Mouse (Mus musculus): ENCODE data around the gene Acap1. TPM values are rescaled to one million over a fixed set of nuclear protein-coding genes. Genes with fewer than 3 reads are reported as not detected.

Gene Acap1
- polyA plus RNA-seq, 1 experiment: 1.5 TPM

- TF ChIP-seq CTCF (IDR thresholded peaks at IDR 0.05; ENCODE audit: low read depth, low read length) (no peak), POLR2A (IDR thresholded peaks at IDR 0.05; ENCODE audit: insufficient read depth, low read length) (no peak), EP300 (IDR thresholded peaks at IDR 0.05; ENCODE audit: insufficient read depth, low read depth, low read length) (no peak)
- no peaks in the 10 kb centered on the region for H3K36me3 ChIP-seq (ENCODE audit: control insufficient read depth, insufficient read depth, low read length, poor library complexity, severe bottlenecking)
- no peaks in the 10 kb centered on the region for H3K9me3 ChIP-seq (replicated peaks; ENCODE audit: control insufficient read depth, insufficient read depth, low read length, poor library complexity, severe bottlenecking)
- H3K9ac ChIP-seq (ENCODE audit: low read depth, poor library complexity, severe bottlenecking): peak overlapping the region; percentile 79; the same call in 1 of the 2 replicates
- H3K4me3 ChIP-seq (ENCODE audit: low read depth, low read length): no peak overlapping the region
- H3K27ac ChIP-seq (ENCODE audit: insufficient read depth, low read length): no peak overlapping the region
- H3K4me1 ChIP-seq (ENCODE audit: control insufficient read depth, insufficient read depth, low read length): peaks cover 1% of the 10 kb centered on the region
- no peaks in the 10 kb centered on the region for H3K27me3 ChIP-seq (ENCODE audit: control insufficient read depth, insufficient read depth, low read length, poor library complexity, severe bottlenecking)
Measured at GRCm38 (mm10) chr11:69878399-69878798, 16.9 kb downstream of the Acap1 start.

DNA sequence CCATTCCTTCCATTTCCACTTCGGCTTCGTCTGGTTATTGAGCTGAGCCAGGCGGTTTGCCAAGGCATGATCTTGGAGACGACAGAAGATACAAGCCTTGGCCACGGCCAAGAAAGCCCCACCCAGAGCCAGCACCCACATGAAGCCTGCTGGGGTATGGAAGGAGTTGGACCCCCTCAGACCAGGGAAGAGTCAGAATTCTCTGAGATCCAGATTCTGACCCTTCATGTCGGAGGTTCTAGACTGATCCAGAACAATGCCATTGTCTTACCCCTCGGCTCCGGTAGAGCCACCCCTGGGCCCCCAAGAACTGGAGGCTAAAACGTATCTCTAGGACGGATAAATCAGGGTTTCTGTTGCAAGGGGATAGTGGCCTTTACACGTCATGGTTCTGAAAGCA is 17.5 kb downstream of the Acap1 start, which contains the start of gene Tmem95:
TSS of gene Tmem95 (minus strand) at position 141 of the 400 bp plus-strand sequence.
- no peak for TF ChIP-seq EP300 (IDR thresholded peaks at IDR 0.05; ENCODE audit: insufficient read depth, low read depth, low read length)
- TF ChIP-seq POLR2A (IDR thresholded peaks at IDR 0.05; ENCODE audit: insufficient read depth, low read length): no peak
- TF ChIP-seq CTCF (IDR thresholded peaks at IDR 0.05; ENCODE audit: low read depth, low read length): no peak
- peak within 1 kb of the TSS; percentile 81 for H3K27ac ChIP-seq (ENCODE audit: insufficient read depth, low read length)
- H3K4me3 ChIP-seq (ENCODE audit: low read depth, low read length): peak within 1 kb of the TSS; percentile 32
- peak within 1 kb of the TSS; percentile 79 for H3K9ac ChIP-seq (ENCODE audit: low read depth, poor library complexity, severe bottlenecking)
- H3K4me1 ChIP-seq (ENCODE audit: control insufficient read depth, insufficient read depth, low read length): peaks cover 1% of the 10 kb centered on the region
- H3K36me3 ChIP-seq (ENCODE audit: control insufficient read depth, insufficient read depth, low read length, poor library complexity, severe bottlenecking): no peaks in the 10 kb centered on the region
- no peaks in the 10 kb centered on the region for H3K27me3 ChIP-seq (ENCODE audit: control insufficient read depth, insufficient read depth, low read length, poor library complexity, severe bottlenecking)
- no peaks in the 10 kb centered on the region for H3K9me3 ChIP-seq (replicated peaks; ENCODE audit: control insufficient read depth, insufficient read depth, low read length, poor library complexity, severe bottlenecking)

GRCm38 (mm10) chr11:69876867-69877266 is 18.5 kb downstream of the Acap1 start:
- Histone ChIP-seq H3K9ac (ENCODE audit: low read depth, poor library complexity, severe bottlenecking) (peak overlapping the region; percentile 79), H3K4me1 (ENCODE audit: control insufficient read depth, insufficient read depth, low read length) (peaks cover 1% of the 10 kb centered on the region)

DNA sequence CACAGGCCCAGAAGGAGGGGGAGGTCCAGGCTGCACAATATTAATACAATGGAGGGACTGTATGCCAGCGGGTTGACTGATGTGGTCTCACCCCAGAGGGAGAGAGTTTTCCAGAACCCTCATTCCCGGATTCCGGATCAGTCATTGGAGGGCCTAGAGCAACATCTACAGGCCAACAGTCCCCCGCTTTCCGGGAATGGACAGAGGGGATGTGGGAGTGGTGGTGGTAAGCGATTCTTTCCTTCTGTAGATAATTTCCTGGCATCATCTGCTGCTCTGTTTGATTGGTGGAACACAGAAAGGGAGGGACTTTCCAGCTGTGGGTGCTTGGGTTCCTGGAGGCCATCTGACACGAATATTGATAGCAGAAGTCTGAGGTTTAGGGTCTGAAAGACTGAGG is 19.2 kb downstream of the Acap1 start:
- Histone ChIP-seq H3K27me3 (ENCODE audit: control insufficient read depth, insufficient read depth, low read length, poor library complexity, severe bottlenecking) (no peaks in the 10 kb centered on the region), H3K9ac (ENCODE audit: low read depth, poor library complexity, severe bottlenecking) (peak overlapping the region; percentile 79; the same call in 1 of the 2 replicates), H3K27ac (ENCODE audit: insufficient read depth, low read length) (peak overlapping the region; percentile 29; the same call in 1 of the 2 replicates), H3K36me3 (ENCODE audit: control insufficient read depth, insufficient read depth, low read length, poor library complexity, severe bottlenecking) (no peaks in the 10 kb centered on the region), H3K4me3 (ENCODE audit: low read depth, low read length) (no peak overlapping the region), H3K9me3 (replicated peaks; ENCODE audit: control insufficient read depth, insufficient read depth, low read length, poor library complexity, severe bottlenecking) (no peaks in the 10 kb centered on the region), H3K4me1 (ENCODE audit: control insufficient read depth, insufficient read depth, low read length) (peaks cover 1% of the 10 kb centered on the region)
- no peak for TF ChIP-seq EP300 (IDR thresholded peaks at IDR 0.05; ENCODE audit: insufficient read depth, low read depth, low read length)
- no peak for TF ChIP-seq CTCF (IDR thresholded peaks at IDR 0.05; ENCODE audit: low read depth, low read length)
- no peak for TF ChIP-seq POLR2A (IDR thresholded peaks at IDR 0.05; ENCODE audit: insufficient read depth, low read length)

More at GRCm38 (mm10) chr11:69876867-69877266, 18.5 kb downstream of the Acap1 start:
- Histone ChIP-seq H3K36me3 (ENCODE audit: control insufficient read depth, insufficient read depth, low read length, poor library complexity, severe bottlenecking) (no peaks in the 10 kb centered on the region), H3K9me3 (replicated peaks; ENCODE audit: control insufficient read depth, insufficient read depth, low read length, poor library complexity, severe bottlenecking) (no peaks in the 10 kb centered on the region), H3K27me3 (ENCODE audit: control insufficient read depth, insufficient read depth, low read length, poor library complexity, severe bottlenecking) (no peaks in the 10 kb centered on the region), H3K27ac (ENCODE audit: insufficient read depth, low read length) (peak overlapping the region; percentile 81), H3K4me3 (ENCODE audit: low read depth, low read length) (peak overlapping the region; percentile 32)
- TF ChIP-seq EP300 (IDR thresholded peaks at IDR 0.05; ENCODE audit: insufficient read depth, low read depth, low read length): peak; percentile 59; the same call in 1 of the 2 replicates
- peak; percentile 85 for TF ChIP-seq CTCF (IDR thresholded peaks at IDR 0.05; ENCODE audit: low read depth, low read length)
- TF ChIP-seq POLR2A (IDR thresholded peaks at IDR 0.05; ENCODE audit: insufficient read depth, low read length): no peak

DNA sequence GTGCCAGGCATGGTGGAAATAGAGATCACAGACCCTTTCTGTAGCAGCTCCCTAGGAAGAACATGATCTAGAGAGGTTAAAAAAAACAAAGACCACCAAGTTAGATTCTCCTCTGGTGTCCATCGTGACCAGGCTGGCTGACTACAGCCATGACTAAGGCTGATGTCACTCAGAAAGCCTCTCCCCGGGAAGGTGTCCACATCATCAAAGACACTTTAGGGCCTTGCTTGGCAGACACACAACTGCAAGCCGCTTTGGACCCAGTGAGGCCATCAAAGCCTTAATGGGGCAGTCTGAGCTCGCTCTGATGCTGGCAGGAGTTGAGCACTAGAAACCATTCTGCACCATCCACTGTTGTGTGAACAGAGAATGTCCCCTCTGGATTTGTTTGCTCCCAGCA is 22.9 kb downstream of the Acap1 start:
- no peak overlapping the region for H3K27ac ChIP-seq (ENCODE audit: insufficient read depth, low read length)
- no peak overlapping the region for H3K9ac ChIP-seq (ENCODE audit: low read depth, poor library complexity, severe bottlenecking)
- no peaks in the 10 kb centered on the region for H3K27me3 ChIP-seq (ENCODE audit: control insufficient read depth, insufficient read depth, low read length, poor library complexity, severe bottlenecking)
- H3K9me3 ChIP-seq (replicated peaks; ENCODE audit: control insufficient read depth, insufficient read depth, low read length, poor library complexity, severe bottlenecking): no peaks in the 10 kb centered on the region
- TF ChIP-seq EP300 (IDR thresholded peaks at IDR 0.05; ENCODE audit: insufficient read depth, low read depth, low read length) (no peak), POLR2A (IDR thresholded peaks at IDR 0.05; ENCODE audit: insufficient read depth, low read length) (no peak), CTCF (IDR thresholded peaks at IDR 0.05; ENCODE audit: low read depth, low read length) (no peak)
- H3K4me1 ChIP-seq (ENCODE audit: control insufficient read depth, insufficient read depth, low read length): no peaks in the 10 kb centered on the region
- no peaks in the 10 kb centered on the region for H3K36me3 ChIP-seq (ENCODE audit: control insufficient read depth, insufficient read depth, low read length, poor library complexity, severe bottlenecking)
- no peak overlapping the region for H3K4me3 ChIP-seq (ENCODE audit: low read depth, low read length)

DNA sequence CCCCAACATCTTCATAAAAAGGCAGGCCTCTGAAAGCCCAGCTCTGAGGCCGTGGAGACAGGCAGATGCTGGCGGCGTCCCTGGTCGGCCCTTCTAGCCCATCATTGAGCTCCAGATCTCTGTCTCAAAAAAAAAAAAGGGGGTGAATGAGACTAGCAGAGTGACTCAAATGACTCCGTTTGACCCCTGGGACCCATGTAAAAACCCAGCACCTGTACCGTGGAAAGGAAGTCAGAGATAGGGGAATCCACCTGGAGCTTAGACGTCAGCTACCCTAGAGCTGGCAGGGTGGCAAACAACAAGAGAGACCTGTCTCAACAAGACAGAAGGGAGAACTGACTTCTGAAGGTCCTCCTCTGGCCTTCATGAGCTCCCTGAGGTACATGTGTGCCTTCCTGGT is 23.5 kb downstream of the Acap1 start:
- H3K27ac ChIP-seq (ENCODE audit: insufficient read depth, low read length): no peak overlapping the region
- H3K9ac ChIP-seq (ENCODE audit: low read depth, poor library complexity, severe bottlenecking): no peak overlapping the region
- H3K27me3 ChIP-seq (ENCODE audit: control insufficient read depth, insufficient read depth, low read length, poor library complexity, severe bottlenecking): no peaks in the 10 kb centered on the region
- no peaks in the 10 kb centered on the region for H3K4me1 ChIP-seq (ENCODE audit: control insufficient read depth, insufficient read depth, low read length)
- no peaks in the 10 kb centered on the region for H3K36me3 ChIP-seq (ENCODE audit: control insufficient read depth, insufficient read depth, low read length, poor library complexity, severe bottlenecking)
- no peak overlapping the region for H3K4me3 ChIP-seq (ENCODE audit: low read depth, low read length)
- TF ChIP-seq EP300 (IDR thresholded peaks at IDR 0.05; ENCODE audit: insufficient read depth, low read depth, low read length) (no peak), CTCF (IDR thresholded peaks at IDR 0.05; ENCODE audit: low read depth, low read length) (no peak), POLR2A (IDR thresholded peaks at IDR 0.05; ENCODE audit: insufficient read depth, low read length) (no peak)
- no peaks in the 10 kb centered on the region for H3K9me3 ChIP-seq (replicated peaks; ENCODE audit: control insufficient read depth, insufficient read depth, low read length, poor library complexity, severe bottlenecking)

Data from ES-Bruce4 (cell line).